Mouse (Mus musculus) testis, postnatal 14 days (tissue): ENCODE data around the gene Lat2.

ENCODE experiments used
- DNase-seq: peaks from one replicate; pipeline ENCODE4 v3.0.0; 2021; ENCODE audit warnings: low spot score

Lat2 gene

DNA sequence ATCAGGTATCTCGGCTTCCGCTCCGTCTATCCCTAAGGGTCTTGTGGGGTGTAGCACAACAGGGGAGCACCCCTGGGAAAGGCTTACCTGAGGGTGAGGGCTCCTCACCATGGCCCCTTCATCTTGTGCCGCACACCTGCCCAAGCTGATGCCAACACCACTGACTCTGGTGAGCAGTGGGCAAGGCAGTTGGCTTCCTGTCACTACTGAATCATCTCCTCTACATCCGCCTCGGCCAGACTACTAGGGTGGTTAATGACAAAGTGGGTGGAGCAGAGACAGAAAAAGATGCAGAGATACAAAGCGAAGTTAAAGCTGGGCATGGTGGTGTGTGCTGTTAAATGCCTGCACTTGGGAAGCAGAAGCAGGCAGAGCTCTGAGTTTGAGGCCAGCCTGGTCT is at the start of gene Lat2:
Gene Lat2, minus strand, starts transcription at position 224 of the 400 bp plus-strand sequence.
- DNase-seq = no peak

DNA sequence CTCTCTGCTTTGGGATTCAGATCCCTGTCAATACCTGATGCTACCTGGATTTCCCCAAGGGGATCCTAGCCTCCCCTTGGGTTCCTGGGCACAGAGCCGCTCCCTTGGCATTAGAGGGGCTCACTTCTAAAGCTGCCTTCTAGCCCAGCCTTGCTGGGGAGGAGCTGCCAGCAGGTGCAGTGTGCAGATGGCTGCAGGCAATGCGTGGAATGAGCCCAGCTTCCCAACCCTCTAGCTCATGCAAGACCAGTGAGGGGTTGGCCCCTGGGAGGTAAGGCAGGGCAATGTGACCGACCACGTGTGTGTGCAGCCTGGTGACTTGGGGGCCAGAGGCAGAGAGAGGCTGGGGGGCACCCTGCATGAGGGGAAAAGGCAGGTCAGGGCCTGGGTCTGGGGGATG is 41.9 kb upstream of the Lat2 start:
- no peak for DNase-seq

DNA sequence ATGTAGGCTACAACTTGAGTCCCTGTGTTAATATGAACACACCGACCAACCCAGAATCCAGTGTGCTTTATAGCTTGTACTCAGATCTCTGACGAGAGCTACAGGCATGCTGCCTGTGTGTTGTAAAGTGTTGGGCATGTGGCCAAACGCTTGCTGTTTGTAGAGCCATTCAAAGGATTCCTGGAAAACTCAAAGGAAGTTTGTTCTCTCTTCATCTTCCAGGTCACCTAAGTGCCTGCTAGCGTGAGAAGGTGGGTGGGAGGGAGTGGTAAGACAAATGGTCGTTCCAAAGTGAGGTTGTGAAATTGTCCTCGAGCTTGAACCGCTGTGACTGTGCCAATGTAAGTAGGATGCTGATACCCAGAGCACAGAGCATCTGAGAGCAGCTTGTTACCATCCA is 37.2 kb upstream of the Lat2 start:
- DNase-seq = no peak

DNA sequence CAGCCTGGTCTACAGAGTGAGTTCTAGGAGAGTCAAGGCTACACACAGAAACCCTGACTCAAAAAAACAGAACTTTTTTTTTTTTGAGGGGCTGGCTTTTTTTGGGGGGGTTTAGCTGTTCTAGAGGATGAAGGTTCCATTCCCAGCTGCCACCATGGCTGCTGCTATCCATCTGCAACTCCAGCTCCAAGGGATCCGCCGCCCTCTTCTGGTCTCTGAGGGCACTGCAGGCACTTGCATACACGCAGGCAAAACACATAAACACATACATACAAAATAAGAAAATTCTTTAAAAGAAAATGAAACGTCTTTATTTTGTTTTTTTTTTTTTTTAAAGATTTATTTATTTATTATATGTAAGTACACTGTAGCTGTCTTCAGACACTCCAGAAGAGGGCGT is 36.1 kb upstream of the Lat2 start:
- peak; percentile 53 for DNase-seq

DNA sequence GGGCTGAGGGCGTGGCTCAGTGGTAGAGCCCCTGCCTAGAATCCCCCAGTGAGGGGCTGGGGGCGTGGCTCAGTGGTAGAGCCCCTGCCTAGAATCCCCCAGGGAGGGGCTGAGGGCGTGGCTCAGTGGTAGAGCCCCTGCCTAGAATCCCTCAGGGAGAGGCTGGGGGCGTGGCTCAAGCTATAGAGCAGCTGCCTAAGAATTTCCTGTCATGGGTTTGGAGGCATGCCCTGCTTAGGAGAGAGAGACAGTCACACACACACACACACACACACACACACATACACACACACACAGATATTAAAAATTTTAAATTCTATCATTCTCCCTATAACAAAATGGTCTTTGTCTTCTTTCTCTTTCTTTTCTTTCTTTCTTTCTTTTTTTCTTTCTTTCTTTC is 34.2 kb upstream of the Lat2 start:
- DNase-seq = peak; percentile 35

DNA sequence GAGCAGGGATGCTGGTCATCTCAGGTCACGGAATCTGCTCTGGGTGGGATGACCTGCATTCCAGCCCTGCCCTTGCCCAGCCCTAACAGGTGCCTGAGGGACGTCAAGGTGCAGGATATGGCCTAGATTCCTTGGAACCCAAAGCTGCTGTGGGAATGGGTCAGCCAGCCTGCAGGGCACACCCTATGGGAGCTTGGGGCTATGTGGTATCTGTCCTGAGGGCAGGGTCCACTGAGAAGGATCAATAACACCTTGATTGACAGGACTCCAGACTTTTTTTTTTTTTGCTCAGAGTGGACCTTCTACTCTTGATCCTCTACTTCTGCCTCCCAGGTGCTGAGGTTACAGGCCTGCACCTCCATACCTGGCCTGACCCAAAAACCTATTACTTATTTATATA is 32.6 kb upstream of the Lat2 start:
- no peak for DNase-seq

DNA sequence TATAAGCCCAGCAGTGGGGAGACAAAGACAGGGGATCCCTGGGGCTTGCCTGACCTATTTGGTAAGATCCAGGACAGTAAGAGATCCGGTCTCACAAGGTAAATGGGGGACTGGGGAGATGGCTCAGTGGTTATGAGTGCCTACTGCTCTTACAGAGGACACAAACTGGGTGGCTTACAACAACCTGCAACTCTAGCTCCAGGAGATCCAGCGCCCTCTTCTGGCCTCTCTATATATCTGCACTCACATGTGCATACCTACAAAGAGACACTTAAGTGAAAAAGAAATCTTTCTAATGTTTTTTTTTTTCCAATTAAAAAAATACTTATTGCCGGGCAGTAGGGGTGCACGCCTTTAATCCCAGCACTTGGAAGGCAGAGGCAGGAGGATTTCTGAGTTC is 31.6 kb upstream of the Lat2 start:
- DNase-seq = no peak

DNA sequence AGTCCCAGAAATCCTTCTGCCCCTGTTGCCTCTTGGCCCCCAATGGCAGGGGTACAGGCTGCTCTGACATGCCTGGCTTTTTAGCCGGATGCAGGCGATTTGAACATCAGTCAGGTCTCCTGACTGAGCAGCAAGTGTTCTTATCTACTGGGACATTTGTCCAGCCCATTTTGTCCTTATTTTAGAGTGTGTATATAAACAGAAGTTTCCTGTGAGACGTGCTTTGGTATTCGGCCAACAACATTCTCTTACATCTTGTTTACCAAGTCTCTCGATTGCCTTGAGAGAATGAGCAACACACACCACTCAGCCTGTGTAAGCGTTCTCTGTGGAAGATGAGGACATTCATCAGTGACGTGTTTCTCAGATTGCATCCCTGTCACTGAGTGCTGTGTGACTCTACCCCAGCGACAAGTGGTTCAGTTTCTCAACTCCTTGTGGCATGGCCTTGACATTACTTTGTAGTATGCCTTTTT is 29.9 kb upstream of the Lat2 start:
- no peak for DNase-seq

DNA sequence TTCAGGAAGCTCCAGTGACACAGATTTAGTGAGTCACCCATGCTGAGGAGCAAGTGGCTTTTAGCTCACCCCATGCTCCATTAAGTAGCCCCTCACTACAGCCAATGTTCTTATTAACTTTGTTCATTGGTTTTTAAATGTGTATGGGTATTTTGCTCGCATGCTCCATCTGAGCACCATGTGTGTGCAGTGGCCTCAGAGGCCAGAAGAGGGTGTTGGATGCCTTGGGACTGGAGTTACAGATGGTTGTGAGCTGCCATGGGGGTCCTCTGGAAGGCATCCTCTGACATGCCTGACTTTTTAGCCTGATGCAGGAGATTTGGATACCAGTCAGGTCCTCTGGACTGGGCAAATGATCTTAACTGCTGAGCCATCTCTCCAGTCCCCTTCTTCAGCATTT is 29.3 kb upstream of the Lat2 start:
- no peak for DNase-seq

DNA sequence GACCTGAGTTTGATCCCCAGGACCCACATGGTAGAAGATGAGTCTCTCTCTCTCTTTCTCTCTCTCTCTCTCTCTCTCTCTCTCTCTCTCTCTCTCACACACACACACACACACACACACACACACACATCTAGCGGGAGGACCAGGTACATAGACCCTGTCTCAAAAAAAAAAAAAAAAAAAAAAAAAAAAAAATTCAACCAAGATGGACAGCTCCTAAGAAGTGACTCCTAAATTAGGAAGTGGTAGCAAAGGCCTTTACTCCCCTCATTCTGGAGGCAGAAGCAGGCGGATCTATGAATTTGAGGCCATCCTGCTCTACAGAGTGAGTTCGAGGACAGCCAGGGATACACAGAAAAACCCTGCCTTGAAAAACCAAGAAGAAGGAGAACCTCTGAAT is 25.5 kb upstream of the Lat2 start:
- no peak for DNase-seq

DNA sequence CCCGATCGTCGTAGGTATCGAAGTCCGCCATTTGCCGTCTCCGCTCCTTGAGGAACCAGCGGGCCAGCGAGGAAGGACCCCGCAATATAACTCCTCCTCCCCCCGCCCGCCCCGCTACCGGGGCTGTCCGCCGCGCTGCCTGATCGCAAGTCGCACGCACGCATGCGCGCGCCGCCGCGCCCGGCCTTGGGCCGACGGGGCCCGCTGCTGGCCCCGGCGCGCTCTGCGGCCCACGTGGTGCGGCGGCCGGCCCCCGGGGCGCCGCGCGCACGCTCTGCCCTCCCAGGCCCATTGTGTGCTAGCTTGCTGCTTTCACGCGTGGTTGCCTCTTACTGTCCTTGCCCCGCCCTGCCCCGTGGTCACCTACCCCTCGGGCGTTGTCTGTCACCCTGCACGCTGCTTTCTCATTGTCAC is 24.5 kb upstream of the Lat2 start, which contains the start of gene Eif4h:
Gene Eif4h, minus strand, starts transcription at position 222 of the 414 bp plus-strand sequence.
- peak; percentile 97 for DNase-seq

DNA sequence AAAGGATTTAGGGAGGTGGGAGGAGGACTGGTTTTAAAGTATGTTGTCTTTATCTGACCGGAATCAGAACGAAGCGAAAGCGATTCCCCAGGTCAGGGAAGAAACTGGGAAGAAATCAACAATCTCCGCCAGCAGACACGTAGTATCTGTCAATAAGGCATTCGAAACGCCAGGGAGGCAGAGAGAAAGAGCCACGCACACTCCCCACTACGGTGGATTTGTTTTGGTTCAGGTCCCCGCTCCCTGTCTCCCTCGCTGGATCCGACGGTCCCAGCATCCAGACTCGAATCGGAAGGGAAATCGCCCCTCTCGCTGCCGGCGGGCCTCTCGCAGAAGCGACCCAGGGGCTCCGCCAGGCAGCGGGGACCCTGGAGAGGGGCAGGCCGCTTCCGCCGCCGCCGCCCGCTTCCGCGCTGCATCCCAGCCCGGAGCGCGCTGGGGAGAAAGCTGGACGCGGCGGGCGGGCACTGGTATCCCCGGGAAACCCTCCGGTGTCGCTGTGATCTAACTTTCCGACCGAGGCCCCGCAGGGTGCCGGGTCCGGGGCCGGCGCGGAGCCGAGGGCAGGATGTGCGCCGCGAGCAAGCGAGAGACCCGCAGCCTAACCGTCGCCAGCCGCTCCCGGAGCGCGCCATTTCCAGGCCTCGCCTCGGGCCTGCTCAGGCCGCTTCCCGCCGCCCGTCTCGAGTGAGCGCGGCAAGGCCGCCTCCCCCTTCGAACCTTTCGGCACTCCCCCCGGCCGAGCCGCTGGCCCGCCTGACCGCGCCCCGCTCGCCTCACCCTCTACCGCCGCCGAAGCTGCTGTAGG is 23.8 kb upstream of the Lat2 start:
- DNase-seq = no peak

DNA sequence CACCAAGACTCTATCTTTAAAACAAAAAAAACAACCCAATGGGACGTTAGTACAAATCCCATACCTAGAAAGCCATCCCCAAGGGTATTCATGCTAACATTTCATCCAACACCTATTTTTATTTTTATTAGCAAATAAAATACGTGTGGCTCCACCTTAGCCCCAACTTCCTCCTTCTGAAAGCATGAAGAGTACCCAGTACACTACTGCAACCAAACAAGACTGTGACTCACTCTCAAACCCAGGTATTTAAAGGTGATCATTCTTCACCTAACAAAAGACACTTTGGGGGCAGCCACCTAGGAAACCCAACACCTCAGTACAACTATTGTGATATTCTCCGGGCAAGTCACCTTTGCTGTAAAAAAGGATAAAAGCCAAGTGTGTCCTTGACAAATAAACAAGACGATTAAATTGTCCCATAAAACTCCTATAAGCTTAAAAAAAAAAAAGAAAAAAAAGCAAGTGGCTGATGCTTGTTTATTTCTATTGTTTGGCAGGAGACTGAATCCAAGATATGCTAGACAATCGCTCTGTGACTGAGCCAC is 23.1 kb upstream of the Lat2 start:
- no peak for DNase-seq

DNA sequence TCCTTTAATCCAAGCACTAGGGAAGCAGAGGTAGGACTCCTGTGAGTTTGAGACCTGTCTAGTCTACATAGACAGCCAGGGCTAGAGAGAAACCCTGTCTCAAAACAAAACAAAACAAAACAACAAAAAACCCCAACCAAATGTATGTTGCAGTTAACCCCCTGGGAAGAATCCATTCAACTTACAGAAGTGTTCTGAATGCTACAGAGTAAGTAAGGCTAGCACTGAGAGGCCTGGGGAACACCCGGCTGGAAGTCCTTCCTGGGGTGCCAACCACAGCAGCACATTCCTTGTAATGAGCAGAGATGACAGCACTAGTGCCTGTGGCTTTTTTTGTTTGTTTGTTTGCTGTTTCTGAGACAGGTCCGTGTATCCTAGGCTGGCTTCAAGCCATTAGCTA is 18.0 kb upstream of the Lat2 start:
- DNase-seq = no peak

DNA sequence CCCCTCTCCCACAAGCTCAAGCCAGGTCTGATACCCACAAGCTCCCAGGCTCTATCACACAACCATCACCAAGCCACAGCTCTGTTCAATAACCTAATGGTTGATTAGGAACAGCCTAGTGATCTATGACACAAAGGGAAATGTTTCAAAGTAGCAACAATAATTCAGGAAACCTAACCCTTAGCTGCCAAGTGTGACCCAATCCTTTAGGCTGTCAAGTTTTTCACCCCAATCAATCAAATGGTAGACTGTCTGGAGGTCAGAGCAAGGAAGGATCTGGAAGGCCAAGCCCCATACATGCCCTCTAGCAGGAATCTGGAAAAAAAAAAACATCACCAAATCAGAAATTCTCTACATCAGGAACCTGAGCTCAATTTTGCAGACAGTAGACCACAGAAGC is 16.0 kb upstream of the Lat2 start:
- DNase-seq = no peak

DNA sequence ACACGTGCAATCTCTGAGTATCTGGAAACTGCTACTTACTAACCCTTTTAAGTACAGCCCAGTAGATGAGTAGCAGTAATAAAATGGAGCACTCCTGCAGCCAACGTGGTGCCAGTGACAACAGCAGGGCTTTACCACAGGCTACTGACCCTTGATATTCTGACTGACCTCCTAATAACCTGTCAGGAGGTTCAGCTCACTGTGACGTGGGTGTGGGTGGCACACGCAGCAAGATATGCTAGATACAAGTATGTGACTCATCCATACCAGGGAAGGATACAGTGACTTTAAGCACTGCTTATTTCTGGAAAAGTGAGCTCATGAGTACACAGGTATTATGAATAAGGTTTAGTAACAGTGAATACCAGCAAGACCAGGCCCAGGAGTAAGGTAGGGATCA is 14.7 kb upstream of the Lat2 start:
- DNase-seq = no peak

DNA sequence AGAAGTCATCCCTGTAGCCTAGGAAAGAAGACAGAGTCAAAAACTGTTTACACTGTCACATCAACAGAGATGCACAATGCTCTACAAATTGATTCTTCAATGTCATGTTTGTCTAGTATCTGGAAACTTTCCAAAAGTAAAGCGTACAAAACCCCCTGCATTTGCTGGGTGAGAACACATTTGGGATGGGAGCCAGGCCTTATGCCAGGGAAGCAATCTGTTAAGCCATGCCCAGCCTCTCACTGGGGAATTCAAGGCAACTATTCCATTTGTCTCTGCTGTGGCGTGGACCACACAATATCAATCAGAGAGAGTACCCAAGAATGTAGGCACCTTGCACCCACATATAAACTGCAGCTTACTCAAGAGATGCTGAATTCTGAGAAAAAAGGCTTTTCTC is 7.2 kb upstream of the Lat2 start:
- no peak for DNase-seq

DNA sequence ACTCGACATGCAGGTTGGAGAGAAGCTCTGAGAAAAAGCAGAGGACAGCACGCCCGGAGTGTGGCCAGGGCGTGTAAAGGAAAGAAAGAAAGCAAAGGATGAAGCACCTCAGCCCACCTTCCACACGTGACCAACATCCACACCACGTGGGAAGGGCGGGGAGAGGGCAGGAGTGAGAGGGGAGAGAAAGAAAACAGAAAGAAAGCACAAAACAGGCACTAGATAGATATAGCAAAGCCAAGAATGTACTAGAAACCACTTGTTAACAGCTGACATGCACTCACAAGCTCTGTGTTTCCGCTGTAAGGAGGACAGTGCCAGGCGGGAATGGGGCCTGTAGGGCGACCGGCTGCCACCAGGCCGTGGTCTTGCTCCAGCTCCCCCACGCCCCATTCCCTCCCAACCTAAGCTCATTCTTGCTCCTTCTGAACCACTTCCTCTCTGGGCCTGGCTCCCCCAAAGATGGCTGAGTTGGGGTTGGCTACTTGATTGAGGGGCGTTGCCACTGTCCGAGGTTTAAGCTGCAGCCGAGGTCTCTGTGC is 6.3 kb upstream of the Lat2 start:
- no peak for DNase-seq

DNA sequence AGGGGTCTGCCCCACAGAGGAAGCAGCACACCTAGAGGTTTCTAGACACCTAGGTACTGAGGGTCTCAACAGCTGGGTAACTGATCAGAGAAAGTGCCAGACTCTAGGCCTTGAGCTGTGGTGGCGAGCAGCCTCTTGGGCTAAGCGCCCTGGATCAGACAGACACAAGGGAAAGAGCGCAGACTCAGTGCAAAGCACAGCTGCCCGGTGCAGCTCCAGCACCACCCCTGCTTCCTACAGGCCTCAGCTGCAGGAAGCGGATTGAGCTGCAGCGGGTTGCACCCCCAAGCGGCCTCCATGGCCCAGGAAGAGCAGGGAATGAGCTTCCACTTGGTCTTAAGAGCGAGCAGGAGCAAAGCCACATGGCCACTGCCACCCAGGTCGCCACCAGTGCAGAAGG is 5.6 kb upstream of the Lat2 start:
- DNase-seq = no peak

DNA sequence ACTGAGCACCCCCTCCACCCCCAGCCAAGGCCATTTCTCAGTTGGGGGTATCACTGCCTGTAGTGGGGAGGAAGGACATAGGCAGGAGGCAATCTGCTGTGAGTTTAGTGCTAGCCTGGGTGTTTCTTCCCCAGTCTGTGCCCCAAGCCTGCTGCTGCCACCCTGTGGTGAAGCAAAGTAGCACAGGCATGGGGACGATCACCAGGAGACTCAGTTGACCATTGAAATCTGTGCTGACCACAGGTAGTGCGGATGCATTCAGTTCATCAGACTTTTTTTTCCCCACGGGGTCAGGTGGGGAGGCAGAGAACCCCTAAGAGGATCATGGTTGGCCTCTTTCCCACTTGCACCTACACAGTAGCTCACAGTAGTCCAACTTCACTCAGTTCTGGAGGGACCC is 2.2 kb upstream of the Lat2 start:
- DNase-seq = no peak

DNA sequence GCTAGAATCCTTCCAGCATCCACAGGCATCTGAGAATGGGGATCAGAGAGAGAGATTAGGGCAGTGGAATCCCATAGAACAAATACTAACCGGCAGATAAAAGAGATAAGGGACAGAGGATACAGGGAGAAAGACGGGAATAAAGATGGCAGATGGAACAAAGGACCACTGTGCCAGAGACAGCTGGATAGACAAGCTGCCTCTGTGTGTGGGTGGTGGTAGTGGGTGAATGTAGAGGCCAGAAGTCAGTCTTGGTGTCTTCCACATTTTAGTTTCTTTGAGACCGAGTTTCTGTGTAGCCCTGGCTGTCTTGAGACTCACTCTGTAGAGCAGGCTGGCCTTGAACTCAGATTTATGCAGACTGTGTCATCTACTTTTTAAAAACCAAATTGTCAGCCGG is 955 bp upstream of the Lat2 start:
- no peak for DNase-seq

DNA sequence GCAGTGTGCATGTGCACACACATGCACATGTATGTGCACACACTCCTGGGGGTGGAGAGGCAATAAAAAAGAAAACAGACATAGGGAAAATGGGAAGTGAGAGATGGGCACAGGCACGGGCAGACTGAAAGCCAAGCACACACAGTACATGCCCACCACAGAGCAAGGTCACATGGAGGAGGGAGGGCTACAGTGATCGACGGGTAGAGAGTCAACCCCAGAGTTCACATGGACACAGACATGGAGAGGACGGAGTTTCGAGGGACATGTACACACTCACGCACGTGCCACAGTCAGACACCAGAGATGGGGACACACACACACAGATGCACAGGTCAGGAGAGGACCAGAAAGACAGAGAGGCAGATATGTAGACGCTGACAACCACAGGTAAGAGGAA is 555 bp upstream of the Lat2 start:
- no peak for DNase-seq

DNA sequence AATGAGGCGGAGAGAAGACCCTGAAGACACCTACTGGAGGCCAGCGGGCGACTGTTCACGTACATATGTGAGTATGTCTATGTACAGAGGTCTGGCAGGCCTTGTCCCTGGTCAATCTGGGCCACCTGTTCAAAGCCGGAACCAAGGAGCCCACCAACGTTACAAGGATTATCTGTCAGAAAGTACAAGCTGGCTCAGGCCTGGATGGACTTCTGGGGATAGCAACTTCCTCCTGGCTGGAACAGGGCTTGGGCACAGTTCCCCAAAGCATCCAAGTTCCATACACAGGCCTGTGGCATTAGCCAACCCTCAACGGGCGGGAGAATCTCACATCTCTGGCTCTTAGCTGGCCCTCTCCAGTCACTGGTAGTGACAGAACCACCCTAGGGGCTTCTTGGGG is 529 bp downstream of the Lat2 start:
- no peak for DNase-seq

DNA sequence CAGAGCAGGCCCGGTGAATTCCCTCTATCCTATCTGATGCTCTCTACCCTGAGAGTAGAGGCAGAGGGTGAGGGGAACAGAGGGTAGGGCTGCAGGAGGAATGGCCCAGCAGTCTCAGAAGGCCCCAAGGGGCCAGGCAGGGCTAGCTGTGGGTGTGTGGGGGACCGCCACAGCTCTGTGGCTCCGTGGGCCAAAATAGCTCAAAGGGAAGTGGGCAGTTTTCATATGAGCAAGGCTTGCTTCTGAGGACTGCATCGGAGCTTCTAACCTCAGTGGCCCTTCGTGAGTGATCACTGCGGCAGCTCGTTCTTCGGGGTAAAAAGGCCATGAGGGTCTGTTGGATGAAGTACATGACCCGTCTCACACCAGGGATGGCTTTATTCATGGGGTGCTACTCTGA is 1.1 kb downstream of the Lat2 start:
- DNase-seq = no peak
